Mouse (Mus musculus) gonadal fat pad, adult 2 months (tissue): Measurements from ENCODE around the gene Cmtm5. TPM values are rescaled to one million over a fixed set of nuclear protein-coding genes. Genes with fewer than 3 reads are reported as not detected.

Source experiments
- DNase-seq: peaks from one replicate; pipeline ENCODE4 v3.0.0-alpha.2; 2012; ENCODE audit warnings: low read depth
- polyA plus RNA-seq: library from polyadenylated mRNA; depleted of rRNA; stranded (reverse); fragments of >200 nt; gene quantifications from 2 replicates; pipeline ENCODE4 v1.2.3, GENCODE M21; 2012; rRNA removed

The Cmtm5 gene
- polyA plus RNA-seq: 0.63 and 0.74 TPM in 2 replicates

GRCm38 (mm10) chr14:54935904-54936830 is at the start of gene Cmtm5:
TSS of gene Cmtm5 (plus strand) at chr14:54936261.
- DNase-seq: no peak

- DNase-seq: no peak
Observed at GRCm38 (mm10) chr14:54892200-54892599, 43.9 kb upstream of the Cmtm5 start, which contains the start of gene Pabpn1. TSS of gene Pabpn1 (plus strand) at chr14:54892500.

- DNase-seq: peak; percentile 98
Observed at GRCm38 (mm10) chr14:54893651-54894181, 42.3 kb upstream of the Cmtm5 start.

DNA sequence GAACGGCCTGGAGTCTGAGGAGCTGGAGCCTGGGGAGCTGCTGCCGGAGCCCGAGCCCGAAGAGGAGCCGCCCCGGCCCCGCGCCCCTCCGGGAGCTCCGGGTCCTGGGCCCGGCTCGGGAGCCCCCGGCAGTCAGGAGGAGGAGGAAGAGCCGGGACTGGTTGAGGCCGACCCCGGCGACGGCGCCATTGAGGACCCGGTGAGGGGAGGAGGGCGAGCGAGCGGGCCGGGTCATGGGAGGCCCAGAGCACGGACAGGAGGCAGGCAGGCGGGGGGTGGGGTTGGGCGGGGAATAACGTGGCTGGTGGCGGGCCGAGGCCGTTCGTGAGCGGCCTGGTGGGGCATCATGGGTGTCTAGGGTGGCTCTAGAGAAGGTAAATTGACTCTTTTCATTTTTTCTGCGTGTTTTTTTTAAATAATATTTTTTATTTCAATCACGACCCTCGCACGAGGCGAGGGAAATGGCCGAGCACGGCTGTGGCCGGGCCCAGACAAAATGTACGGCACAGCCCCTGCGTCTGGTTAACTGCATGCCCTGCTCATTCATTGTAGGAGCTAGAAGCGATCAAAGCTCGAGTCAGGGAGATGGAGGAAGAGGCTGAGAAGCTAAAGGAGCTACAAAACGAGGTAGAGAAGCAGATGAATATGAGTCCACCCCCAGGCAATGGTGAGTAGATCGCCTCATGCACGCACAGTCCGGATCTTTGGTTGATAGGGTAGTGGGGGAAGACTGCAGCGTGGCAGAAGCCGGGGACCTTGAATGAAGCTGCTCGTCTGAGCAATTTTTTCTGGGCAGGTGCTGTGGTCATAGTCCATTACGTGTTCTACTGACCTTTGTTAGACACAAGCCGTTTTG is 41.5 kb upstream of the Cmtm5 start:
- no peak for DNase-seq

DNA sequence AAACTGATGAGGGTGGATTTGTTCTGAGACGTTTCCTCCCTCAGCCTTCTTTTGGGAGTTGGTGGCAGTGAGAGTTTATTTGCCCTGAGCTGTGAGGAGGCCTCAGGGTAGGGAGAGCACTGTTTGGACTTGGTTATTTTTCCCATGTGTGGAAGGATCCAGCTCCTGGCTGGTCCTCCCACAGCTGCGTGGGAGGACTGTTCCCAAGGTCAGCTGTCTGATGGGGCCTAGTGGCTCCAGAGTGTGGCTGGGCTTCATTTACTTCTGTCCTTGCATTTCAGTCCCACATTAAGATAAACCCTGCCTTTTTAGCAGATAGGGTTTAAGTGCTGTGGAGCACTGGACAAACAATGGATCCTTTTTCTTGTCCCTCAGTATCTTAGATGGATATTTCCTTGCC is 38.6 kb upstream of the Cmtm5 start:
- no peak for DNase-seq

DNA sequence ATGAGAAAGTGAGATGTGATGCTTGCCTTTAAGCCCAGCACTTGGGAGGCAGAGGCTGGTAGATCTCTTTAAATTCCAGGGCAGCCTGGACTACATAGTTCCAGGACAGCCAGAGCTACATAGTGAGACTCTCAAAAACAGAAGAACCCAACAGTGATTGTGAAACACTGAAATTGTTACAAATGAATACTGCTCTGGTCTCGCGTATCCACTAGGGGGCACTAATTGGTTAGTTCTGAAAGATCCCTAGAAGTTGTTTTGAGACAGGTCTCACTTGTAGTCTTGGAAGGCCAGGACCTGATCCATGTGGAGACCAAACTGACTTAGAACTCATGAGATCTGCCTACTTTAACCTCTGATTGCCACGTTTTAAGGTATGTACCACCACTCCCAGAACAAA is 35.7 kb upstream of the Cmtm5 start:
- DNase-seq: no peak

DNA sequence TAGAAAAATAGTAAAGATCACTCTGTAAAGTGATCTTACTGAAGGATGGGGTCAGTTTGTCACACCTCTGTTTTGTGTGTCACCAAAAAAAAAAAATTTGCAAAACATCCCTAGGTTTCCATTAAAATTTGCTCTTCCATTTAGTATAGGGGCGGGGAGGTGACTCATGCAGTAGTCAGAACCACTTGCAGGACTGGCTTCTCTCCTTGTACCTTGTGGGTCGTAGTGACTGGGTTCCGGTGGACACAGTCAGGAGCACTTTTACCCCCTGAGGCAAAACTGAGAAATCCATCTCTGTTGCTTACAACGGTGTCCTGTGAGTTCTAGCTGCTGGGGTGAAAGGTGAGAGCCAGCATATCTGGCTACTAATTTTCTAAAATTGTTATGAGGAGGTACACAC is 32.4 kb upstream of the Cmtm5 start:
- no peak for DNase-seq

DNA sequence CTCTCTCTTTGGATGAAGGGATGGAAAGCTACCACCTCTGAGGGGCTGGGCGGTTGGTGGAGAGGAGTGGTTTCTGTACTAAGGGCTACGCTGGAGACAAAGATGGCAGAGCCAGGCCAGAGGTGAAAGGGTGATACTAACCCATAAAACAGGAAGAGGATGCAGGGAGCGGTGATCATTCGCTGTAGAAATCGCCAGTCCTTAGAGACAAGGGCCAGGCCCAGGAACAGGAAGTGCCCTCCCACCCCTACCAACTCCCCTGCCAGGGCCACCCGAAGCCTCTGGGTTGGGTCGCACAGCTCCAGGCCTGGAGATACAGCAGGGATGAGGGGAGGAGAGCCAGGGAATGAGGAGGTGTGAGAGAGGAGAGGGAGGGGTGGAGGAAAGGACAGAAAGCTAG is 27.4 kb upstream of the Cmtm5 start:
- DNase-seq: no peak

DNA sequence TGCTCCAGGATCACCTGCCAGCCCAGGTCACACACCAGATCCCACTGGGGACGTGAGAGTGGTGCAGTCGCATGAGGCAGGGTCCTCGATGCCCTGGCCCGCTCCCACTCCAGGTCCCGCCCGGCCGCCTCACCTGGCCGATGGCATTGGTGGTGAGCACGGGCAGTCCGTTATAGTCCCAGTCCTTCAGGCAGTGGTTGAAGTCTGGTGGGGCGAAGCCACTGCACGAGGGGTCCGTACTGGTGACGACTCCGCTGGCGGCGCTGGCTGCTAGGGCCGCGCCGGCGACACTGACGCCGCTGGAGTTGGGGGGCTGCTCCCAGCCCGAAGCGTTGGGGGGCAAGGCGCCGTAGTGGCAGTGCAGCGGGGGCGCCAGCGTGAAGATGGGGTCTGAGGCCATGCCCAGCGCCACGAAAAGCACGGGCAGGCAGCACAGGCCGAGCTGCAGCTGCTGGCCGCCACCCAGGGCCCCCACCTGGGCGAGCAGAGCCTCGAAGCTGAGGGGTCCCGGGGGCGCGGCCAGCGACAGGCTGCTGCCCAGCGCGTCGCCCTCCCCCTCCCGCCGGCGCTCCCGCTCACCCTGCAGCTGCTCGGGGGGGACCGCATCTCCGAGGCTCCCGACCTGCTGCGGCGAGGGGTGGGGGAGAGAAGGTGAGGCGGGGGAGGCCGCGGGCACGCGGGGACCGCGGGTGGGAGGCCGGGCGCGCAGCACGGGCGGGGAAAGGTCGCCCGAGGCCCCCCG is 23.8 kb upstream of the Cmtm5 start:
- DNase-seq: no peak

DNA sequence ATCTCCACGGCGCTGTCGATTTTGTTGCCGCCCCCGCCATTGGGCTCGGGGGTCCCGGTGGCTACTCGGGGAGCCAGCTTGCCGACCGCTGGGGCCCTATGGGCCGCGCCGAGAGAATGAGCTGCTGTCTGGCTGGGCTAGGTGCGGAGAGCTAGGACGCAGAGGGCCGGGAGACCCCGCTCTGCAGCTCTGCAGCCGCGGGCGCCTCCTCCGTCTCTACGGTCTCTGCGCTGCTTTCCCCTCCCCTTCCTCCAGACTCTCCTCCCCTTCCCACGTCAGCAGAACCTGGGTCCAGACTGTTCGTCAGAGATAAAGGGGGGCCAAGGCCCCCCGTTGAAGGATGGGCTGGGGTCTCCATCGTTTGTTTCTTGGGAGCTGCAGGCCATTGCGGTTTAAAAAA is 23.2 kb upstream of the Cmtm5 start, which contains the start of gene Slc22a17:
Gene Slc22a17, minus strand, starts transcription at position 247 of the 400 bp plus-strand sequence.
- no peak for DNase-seq

DNA sequence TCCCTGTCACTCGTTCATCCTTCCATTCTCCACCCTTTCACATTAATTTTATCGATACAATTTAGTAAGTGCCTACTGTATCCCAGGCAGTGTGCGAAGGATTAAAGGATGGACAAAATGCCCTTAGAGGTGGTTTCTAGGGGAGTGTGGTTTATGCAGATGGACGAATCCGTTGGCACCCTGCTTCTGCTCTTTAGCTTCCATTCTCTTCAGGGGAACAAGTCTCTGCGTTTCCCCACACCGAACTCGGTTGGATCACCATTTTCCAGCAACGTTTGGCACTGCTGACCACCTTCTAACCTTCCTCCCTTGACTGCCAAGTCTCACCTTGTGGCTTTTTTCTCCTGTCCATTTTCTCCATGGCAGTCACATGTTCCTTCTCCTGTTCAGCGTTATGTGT is 22.7 kb upstream of the Cmtm5 start:
- DNase-seq: no peak

DNA sequence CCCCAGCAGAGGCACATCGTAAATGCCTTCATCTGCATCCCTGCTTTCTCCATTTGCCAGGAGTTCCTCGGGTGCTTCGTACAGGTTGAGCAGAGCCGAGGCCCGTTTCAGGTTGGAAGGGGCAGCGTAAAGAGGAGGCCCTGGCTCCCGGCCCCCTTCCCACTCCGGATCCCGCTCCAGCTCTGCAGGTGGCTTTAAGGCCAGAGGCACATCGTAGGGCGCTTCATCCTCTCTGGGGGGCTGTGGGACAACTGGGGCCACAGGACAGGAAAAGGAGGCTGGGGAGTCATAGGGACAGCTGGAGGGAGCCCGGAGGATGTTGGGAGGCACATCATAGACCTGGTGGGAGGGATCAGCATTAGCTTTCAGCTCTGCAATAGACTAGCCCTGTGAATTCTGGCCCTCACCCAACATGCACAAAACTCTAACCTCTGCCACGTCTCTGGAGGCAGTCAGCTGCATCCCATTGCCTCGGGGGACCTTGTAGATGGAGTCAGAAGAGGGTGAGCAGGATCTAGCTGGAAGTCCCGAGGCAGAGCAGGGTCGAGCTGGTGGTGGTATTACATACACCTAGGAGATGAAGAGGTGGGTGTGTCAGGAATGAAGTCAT is 15.9 kb upstream of the Cmtm5 start:
- DNase-seq: no peak

DNA sequence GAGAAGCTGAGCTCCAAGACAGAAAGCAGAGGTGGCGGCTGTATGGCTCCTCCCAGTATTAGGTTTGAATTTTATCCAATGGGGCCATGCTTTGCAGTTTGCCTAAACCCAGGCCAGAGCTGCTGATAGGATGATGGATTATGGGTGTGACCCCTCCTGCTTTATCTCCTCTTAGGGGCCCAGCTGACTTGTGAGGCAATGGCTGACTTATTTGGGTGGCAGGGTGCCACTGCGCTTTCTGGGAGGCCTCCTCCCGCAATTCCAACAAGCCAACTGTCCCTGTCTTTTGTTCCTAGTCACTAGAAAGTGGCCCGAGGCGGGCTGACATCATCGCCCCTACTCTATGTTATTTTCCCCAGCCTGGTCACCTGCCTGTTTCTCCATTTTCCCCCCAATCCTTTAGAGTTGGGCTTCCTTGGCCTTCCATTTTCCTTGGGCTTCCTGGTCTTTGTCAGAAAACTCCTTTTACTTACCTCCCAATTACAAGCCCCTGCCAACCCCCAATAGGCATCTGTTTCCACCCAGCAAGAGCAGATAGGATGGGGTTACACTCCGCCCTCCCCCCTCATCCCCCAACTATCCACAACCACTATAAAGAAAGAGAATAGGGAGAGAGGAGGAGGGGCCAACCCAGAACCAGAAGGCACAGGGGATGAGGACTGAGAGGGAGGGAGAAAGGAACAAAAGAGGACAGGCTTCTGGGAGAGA is 11.3 kb upstream of the Cmtm5 start:
- DNase-seq: no peak

DNA sequence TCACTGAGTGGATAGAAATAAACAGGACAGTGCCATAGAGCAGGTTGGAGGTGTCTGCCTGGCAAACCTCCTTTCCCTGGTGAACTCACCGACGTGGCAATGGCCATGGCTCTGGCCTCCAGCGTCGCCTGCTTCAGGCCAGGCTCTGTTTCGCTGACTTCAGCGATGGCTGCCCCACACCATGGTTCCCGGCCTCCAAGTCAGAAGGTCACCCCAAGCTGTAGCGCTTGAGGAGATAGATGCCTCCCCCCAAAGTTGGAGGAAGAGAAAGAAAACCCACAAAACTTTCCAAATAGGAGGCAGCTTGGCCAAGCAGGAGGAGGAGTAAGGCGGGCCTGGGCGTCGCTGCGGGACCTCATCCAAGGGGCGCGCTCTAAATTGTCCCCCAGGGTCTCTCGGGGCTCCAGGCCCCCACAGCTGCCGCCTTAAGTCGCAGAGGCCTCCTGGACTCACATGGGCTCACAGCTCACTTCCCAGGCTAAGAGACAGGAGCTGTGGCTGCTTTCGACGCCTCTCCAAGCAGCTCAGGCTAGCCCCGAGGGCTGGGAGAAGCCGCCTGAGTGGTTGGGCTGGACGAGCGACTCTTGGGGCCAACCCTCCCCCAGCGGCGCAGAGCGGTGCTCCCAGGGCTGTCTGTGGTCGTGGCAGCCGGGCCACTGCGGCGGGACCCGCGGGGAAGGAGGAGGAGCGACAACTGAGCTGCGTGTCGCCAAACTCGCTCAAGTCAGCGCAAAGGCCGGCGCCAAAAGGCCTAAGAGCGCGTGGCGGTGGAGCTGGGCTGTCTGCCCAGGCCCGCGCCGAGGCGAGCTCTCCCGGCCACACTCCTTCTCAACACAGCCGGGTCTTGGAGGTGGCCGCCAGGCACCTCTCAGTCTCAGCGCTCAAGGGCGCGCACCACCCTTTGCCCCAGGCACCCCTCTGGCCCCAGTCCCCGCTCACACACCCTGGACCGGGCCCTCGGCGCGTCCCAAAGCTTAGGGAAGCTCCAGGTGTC is 10.4 kb upstream of the Cmtm5 start, which contains the start of gene Efs:
Gene Efs, minus strand, starts transcription at position 778 of the 994 bp plus-strand sequence.
- no peak for DNase-seq

DNA sequence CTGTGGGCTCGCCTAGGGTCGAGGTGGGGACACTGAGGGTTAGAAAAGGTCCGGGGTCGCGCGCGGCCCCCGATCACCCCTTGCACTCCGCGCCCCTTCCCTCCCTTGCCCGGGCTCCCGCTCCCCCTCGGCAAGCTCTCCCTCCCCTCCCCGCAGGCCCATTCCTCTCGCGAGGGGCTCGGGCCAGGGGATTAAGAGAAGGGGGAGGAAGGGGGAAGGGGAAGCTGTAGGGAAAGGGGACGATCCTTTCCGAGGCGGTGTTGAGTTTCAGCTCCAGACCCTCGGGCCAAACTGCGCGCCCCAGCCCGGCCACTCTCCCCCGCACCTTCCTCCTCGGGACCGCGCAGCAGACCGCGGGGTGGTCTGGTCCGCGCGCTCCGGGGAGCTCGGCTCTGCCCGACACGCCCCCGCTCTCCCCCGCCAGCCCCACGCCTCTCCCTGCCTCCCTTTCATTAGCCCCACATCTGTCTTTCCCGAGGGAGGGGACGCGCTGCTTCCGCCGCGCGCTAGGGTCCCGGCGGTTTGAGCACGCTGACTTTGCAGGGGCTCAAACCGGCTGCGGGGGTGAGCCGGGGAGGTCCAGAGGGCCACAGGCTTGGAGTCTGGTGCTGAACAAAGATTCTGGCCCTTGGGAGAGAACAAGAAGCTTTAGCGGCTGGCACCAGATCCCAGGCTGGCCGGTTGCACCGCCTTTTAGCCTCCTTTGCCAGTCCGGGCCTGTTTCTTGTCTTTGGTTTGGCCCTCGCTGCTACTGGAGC is 9.5 kb upstream of the Cmtm5 start:
- DNase-seq: no peak

GRCm38 (mm10) chr14:54927296-54927695 is 8.8 kb upstream of the Cmtm5 start:
- DNase-seq: no peak

GRCm38 (mm10) chr14:54929801-54930200 is 6.3 kb upstream of the Cmtm5 start:
- DNase-seq: no peak

GRCm38 (mm10) chr14:54930431-54930830 is 5.6 kb upstream of the Cmtm5 start:
- no peak for DNase-seq
